Mouse (Mus musculus) heart, embryonic 15.5 days (tissue): ENCODE results near the gene Usp33. TPM values are rescaled to one million over a fixed set of nuclear protein-coding genes. Genes with fewer than 3 reads are reported as not detected.

Experiments used
- ATAC-seq: fragments of 200-750 bp; cut with Nextera tagmentation; replicated peaks from 2 replicates; pipeline ENCODE4 v1.8.0; 2017; ENCODE audit warnings: low read depth, moderate TSS enrichment; ENCODE audit not compliant: insufficient number of reproducible peaks, insufficient read depth, low FRiP score
- H3K27ac ChIP-seq: fragments of 300-500 bp; sonication (generic); 2 replicates; pipeline ENCODE4 v1.5.1; 2015; ENCODE audit warnings: mild to moderate bottlenecking, inconsistent platforms
- H3K27me3 ChIP-seq: fragments of 300-500 bp; sonication (generic); 2 replicates; pipeline ENCODE4 v1.6.1; 2015; ENCODE audit warnings: inconsistent platforms
- H3K36me3 ChIP-seq: fragments of 300-500 bp; sonication (generic); 2 replicates; pipeline ENCODE4 v1.6.1; 2015; ENCODE audit warnings: mild to moderate bottlenecking, inconsistent platforms
- H3K4me1 ChIP-seq: fragments of 300-500 bp; sonication (generic); replicated peaks from 2 replicates; pipeline ENCODE4 v1.6.1; 2015; ENCODE audit warnings: inconsistent platforms
- H3K4me2 ChIP-seq: fragments of 300-500 bp; sonication (generic); 2 replicates; pipeline ENCODE4 v1.6.1; 2015; ENCODE audit warnings: inconsistent platforms, mild to moderate bottlenecking, moderate library complexity
- H3K4me3 ChIP-seq: fragments of 300-500 bp; sonication (generic); 2 replicates; pipeline ENCODE4 v1.5.1; 2015; ENCODE audit warnings: mild to moderate bottlenecking, inconsistent platforms
- H3K9ac ChIP-seq: fragments of 300-500 bp; sonication (generic); 2 replicates; pipeline ENCODE4 v1.6.1; 2015; ENCODE audit warnings: mild to moderate bottlenecking, inconsistent platforms
- H3K9me3 ChIP-seq: fragments of 300-500 bp; sonication (generic); replicated peaks from 2 replicates; pipeline ENCODE4 v1.6.1; 2016; ENCODE audit warnings: inconsistent platforms
- WGBS: fragments of 180-500 bp; shearing (Covaris S2); methylation state at CpG from one replicate; pipeline ENCODE4 v1.1.7; 2015; ENCODE audit warnings: mixed read lengths; 5-methylcytosine and 5-hydroxymethylcytosine counted together
- polyA plus RNA-seq: library from polyadenylated mRNA; unstranded; fragments of >200 nt; fragmentation: Nextera tagmentation; extraction: Ambion mirVana; gene quantifications from 2 replicates; pipeline ENCODE4 v1.2.1, GENCODE M21; 2015

Usp33 gene
- polyA plus RNA-seq, 1 experiment from 2014 or later, result 25.0 TPM

DNA sequence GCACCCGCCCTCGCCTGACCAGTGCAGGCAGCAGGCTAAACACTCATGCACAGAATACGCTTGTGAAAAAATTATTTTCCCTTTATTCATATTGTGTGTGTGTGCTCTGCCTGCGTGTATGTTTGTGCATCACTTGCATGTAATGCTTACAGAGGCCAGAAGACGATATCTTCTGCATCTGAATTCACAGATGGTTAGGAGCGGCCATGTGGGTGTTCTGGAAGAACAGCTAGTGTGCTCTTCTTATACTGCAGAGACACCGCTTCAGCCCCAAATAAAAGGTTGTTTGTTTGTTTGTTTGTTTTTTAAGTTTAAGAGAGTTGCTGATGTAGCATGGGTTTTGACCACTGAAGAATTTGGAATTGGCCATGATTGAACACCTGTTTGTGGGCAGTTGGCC is 59.1 kb downstream of the Usp33 start:
- no peaks in the 10 kb centered on the region for H3K36me3 ChIP-seq
- H3K4me1 ChIP-seq, result peaks cover 33% of the 10 kb centered on the region
- no peaks in the 10 kb centered on the region for H3K27me3 ChIP-seq
- no peak for ATAC-seq
- 92% methylated on average over 7 of the region's 7 CpGs for WGBS
- no peak overlapping the region for H3K27ac ChIP-seq
- H3K9ac ChIP-seq, result no peak overlapping the region
- H3K4me3 ChIP-seq, result no peak overlapping the region
- H3K4me2 ChIP-seq, result no peak overlapping the region
- no peaks in the 10 kb centered on the region for H3K9me3 ChIP-seq

DNA sequence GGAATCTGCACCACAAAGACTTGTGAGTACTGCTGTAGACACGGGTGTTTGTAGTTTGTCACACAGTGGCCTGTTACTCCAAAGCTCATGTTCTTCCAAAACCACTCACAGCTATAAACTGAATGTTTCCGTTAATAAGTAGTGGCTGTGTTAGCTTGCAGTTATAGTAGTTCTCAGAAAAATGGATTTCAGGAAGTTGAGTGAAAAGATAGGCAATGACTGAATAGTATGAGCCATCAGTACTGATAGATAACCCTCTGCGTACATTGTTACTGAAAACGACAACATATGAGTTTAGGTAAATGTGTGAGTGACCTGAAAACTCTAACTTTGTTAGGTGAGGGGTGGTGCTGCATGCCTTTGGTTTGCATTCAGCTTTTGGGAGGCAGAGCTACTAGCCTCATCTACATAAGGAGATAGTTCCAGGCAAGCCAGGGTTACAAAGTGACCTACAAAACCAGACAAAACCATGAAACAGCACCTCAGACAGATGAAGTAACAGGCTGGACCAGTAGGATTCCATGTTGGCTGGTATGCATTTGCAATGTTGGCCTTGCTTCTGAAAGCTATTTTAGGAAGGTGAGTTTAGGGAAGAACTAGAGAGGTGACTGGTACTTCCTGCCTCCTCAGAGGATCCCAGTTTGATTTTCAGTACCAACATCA is 59.8 kb downstream of the Usp33 start:
- H3K4me1 ChIP-seq, result peaks cover 40% of the 10 kb centered on the region
- H3K36me3 ChIP-seq, result no peaks in the 10 kb centered on the region
- 64% methylated on average over 4 of the region's 4 CpGs for WGBS
- H3K4me2 ChIP-seq, result no peak overlapping the region
- ATAC-seq, result no peak
- H3K27ac ChIP-seq, result peak overlapping the region; percentile 35
- H3K9me3 ChIP-seq, result no peaks in the 10 kb centered on the region
- no peak overlapping the region for H3K9ac ChIP-seq
- H3K27me3 ChIP-seq, result no peaks in the 10 kb centered on the region
- H3K4me3 ChIP-seq, result no peak overlapping the region

DNA sequence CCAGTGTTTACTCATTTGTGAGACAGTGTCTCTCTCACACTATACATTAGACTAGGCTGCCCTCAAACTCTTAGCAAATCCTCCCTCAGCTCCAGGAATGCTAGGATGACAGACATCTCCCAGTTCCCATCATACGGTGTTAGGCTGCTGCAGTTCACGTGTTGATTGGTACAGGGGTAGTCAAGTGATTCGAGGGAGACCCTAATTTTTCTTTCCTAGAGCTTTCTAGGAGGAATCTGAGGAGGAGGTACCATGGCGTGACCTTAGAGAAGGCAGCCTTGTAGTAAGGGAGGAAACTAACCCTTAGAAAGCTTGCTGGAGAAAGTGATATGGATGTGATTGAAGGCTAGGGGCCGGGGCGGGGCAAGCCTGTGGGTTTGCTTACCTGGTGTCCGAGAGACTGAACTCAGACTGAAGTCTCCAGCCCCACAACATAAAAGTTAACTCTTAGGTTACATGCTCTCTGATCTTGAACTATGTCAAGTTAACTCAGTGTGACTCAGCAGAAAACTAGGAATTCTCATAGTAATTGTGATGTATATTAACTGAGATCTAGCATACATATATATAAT is 64.8 kb downstream of the Usp33 start:
- no peak overlapping the region for H3K9ac ChIP-seq
- no peak overlapping the region for H3K4me2 ChIP-seq
- no peaks in the 10 kb centered on the region for H3K36me3 ChIP-seq
- no peaks in the 10 kb centered on the region for H3K9me3 ChIP-seq
- peaks cover 24% of the 10 kb centered on the region for H3K4me1 ChIP-seq
- 55% methylated on average over 7 of the region's 7 CpGs for WGBS
- no peak overlapping the region for H3K27ac ChIP-seq
- H3K27me3 ChIP-seq, result no peaks in the 10 kb centered on the region
- no peak overlapping the region for H3K4me3 ChIP-seq
- no peak for ATAC-seq

DNA sequence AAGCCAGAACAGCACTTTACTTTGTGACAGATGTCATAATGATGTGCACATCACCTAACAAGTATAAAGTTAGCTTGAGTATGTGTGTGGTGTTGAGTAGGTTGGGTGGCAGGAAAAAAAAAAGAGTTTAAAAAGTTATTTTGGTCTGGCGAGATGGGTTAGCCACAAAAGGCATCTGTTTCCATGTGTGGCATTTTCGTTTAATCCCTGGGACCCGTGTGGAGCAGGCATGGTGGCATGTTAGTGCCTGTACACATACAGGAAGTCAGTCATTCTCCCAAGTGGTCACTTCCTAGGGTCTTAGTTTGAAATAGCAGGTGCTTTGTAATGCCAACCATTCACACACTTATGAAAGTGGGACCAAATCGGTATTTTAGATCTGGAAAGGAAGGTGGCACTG is 66.1 kb downstream of the Usp33 start:
- Histone ChIP-seq H3K36me3 (no peaks in the 10 kb centered on the region), H3K4me1 (peaks cover 19% of the 10 kb centered on the region), H3K9me3 (no peaks in the 10 kb centered on the region), H3K4me3 (no peak overlapping the region), H3K4me2 (no peak overlapping the region), H3K9ac (no peak overlapping the region), H3K27ac (no peak overlapping the region), H3K27me3 (no peaks in the 10 kb centered on the region)
- WGBS, result 70% methylated on average over 4 of the region's 4 CpGs
- ATAC-seq, result no peak

DNA sequence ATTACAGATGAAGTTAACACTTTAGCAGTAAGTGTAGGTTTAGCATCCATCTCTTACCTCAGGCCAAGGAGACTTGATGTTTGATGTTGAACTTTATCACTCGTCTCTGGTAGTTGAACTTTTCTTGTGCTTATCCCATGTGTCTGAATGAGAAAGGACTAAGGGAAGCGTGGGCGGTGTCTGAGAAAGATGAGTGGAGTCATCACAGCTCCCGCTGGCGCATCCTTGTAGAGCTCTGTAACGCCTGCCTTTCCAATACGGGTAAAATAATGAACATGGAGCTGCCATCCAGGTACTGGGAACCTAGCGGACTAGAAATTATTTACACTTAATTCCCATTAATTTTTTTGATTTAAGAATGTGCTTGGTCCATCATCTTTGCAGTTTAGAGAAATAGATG is 82.6 kb downstream of the Usp33 start:
- no peak overlapping the region for H3K9ac ChIP-seq
- no peak for ATAC-seq
- no peak overlapping the region for H3K4me2 ChIP-seq
- no peaks in the 10 kb centered on the region for H3K27me3 ChIP-seq
- H3K4me3 ChIP-seq, result no peak overlapping the region
- no peak overlapping the region for H3K27ac ChIP-seq
- H3K36me3 ChIP-seq, result peaks cover 20% of the 10 kb centered on the region
- H3K4me1 ChIP-seq, result 0 out of 2 replicates have a peak, but pooled peaks cover under 1% of the 10 kb centered on the region
- WGBS, result 90% methylated on average over 8 of the region's 8 CpGs
- H3K9me3 ChIP-seq, result no peaks in the 10 kb centered on the region

DNA sequence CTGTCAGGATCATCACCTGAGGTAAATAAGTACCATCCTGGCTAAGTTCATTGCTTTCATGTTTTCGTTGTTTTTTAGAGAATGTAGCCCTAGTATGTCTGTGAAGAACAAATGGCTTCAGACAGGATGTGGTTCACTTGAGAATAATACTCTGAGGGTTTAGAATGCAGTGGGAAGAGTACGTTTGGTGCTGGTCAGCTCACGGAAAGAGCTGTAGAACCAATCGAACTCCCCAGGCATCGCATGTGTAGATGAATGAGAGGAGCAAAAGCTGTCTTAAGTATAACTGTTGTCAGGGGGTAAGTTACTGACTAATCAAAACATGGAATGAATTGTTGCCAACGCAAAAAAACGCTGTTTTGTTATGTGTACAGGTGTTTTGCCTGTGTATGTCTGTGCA is 86.4 kb downstream of the Usp33 start:
- Histone ChIP-seq H3K36me3 (peaks cover 14% of the 10 kb centered on the region), H3K27me3 (no peaks in the 10 kb centered on the region), H3K9ac (no peak overlapping the region), H3K9me3 (no peaks in the 10 kb centered on the region), H3K4me3 (no peak overlapping the region), H3K4me2 (no peak overlapping the region), H3K4me1 (0 out of 2 replicates have a peak, but pooled peaks cover 2% of the 10 kb centered on the region), H3K27ac (no peak overlapping the region)
- no peak for ATAC-seq
- WGBS, result 92% methylated on average over 7 of the region's 7 CpGs

DNA sequence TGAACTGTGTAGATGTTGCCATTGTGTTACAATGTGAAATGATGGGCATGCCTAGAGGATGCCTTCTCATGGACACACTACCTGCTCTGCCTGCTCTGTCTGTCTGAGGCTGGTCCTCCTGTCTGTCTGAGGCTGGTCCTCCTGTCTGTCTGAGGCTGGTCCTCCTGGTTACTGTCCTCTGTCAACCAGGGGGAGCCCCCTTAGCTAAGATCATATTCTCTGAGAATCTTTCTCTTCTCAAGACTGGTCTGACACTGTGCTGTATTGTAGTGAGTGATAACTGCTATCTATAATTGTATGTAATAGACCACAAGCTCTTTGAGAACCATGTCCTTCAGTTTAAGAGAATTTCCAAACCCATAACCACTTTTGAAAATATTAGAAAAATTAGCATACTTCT is 89.3 kb downstream of the Usp33 start:
- Histone ChIP-seq H3K9ac (no peak overlapping the region), H3K36me3 (no peaks in the 10 kb centered on the region; the same call in 1 of the 2 replicates), H3K27me3 (no peaks in the 10 kb centered on the region), H3K4me2 (no peak overlapping the region), H3K27ac (no peak overlapping the region), H3K9me3 (no peaks in the 10 kb centered on the region), H3K4me1 (0 out of 2 replicates have a peak, but pooled peaks cover 2% of the 10 kb centered on the region), H3K4me3 (no peak overlapping the region)
- ATAC-seq, result no peak

- no peaks in the 10 kb centered on the region for H3K27me3 ChIP-seq
- H3K27ac ChIP-seq, result no peak overlapping the region
- no peaks in the 10 kb centered on the region for H3K9me3 ChIP-seq
- whole genome bisulfite sequencing, result 94% methylated on average over 7 of the region's 7 CpGs
- no peak overlapping the region for H3K4me3 ChIP-seq
- no peak overlapping the region for H3K4me2 ChIP-seq
- 0 out of 2 replicates have a peak, but pooled peaks cover 2% of the 10 kb centered on the region for H3K4me1 ChIP-seq
- H3K36me3 ChIP-seq, result no peaks in the 10 kb centered on the region; the same call in 1 of the 2 replicates
- H3K9ac ChIP-seq, result no peak overlapping the region
- ATAC-seq, result no peak
These were observed 91.8 kb downstream of the Usp33 start for GRCm38 (mm10) chr3:152438068-152438467.

GRCm38 (mm10) chr3:152442795-152443194 is 96.5 kb downstream of the Usp33 start:
- ATAC-seq, result no peak
- H3K4me1 ChIP-seq, result no peaks in the 10 kb centered on the region
- H3K9me3 ChIP-seq, result no peaks in the 10 kb centered on the region
- no peak overlapping the region for H3K9ac ChIP-seq
- no peaks in the 10 kb centered on the region for H3K27me3 ChIP-seq
- H3K4me3 ChIP-seq, result no peak overlapping the region
- no peak overlapping the region for H3K4me2 ChIP-seq
- WGBS, result 91% methylated on average over 4 of the region's 4 CpGs
- H3K27ac ChIP-seq, result no peak overlapping the region
- H3K36me3 ChIP-seq, result no peaks in the 10 kb centered on the region; the same call in 1 of the 2 replicates

Other genes starting within 250 kb of the Usp33 start
- 4.6 and 5.0 TPM in 2 replicates for gene Gipc2, start 180.2 kb upstream of the Usp33 start, polyA plus RNA-seq
- gene Dnajb4, start 136.2 kb upstream of the Usp33 start, polyA plus RNA-seq, result 44.4 and 50.3 TPM in 2 replicates
- gene Fubp1, start 136.1 kb upstream of the Usp33 start, polyA plus RNA-seq, result 106 and 115 TPM in 2 replicates
- 196 and 326 TPM in 2 replicates for gene Nexn, start 80.1 kb upstream of the Usp33 start, polyA plus RNA-seq
- 12.8 and 13.4 TPM in 2 replicates for gene Miga1, start 6.1 kb upstream of the Usp33 start, polyA plus RNA-seq
- gene Zzz3, start 49.0 kb downstream of the Usp33 start, polyA plus RNA-seq, result 22.7 and 27.0 TPM in 2 replicates